Mouse (Mus musculus): ENCODE data around the gene Skap1.

The Skap1 gene

DNA sequence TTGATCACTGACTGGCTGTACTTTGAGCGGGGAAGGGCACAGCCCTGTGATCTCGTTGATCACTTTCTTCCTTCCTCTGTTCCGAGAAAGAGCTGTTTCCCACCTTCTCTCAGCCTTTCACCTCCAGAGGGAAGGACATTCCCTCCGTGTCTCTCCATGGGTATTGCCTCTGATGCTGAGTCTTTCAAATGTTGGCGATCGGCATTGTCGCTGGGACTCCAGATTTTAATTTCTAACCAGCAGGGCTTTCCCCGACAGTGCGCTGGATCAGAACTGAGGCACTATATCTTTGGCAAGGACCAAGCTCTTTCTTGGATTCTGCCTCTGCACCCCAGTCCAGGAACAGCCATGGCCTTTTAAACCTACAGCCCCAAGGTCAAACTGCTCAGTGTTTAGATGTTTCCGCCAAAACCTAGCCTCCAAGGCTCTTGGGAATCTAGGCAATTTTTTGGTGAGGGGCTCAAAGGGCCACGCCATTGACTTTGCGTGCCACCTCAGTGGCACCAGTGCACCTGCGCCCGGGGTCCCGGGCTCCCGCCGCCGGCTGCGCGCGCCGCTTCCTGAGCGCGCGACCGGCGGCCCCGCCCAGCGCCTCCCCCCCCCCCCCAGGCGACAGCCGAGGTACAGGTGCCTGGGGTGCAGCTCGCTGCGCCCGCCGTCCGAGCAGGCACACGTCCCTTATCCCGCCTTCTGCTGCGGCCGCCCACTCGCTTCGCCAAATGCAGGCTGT lies at the start of gene Skap1:
Gene Skap1, plus strand, starts transcription at position 608 of the 730 bp plus-strand sequence.
- no peak for DNase-seq (ENCODE audit: extremely low read depth, low read depth, low spot score)

DNA sequence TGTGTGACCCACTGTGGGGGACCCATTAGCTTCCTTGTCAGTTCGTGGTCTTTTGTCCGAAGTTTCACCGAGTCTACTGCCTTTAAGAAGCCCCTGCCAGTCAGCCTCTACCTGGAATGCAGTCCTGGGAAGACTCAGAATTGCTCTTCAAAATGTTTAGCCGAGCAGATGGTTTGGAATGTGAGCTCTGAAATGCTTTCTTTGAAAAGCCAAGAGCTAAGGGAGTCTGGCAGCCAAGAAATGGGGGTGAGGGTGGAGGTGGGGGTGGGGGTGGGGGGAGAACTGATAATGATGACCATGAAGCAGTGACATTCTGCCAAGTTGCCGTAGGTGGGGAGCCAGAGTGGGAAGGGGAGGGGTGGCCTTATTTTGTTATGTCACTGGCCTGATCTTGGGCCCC lies 43.3 kb upstream of the Skap1 start:
- no peak for DNase-seq (ENCODE audit: extremely low read depth, low read depth, low spot score)

DNA sequence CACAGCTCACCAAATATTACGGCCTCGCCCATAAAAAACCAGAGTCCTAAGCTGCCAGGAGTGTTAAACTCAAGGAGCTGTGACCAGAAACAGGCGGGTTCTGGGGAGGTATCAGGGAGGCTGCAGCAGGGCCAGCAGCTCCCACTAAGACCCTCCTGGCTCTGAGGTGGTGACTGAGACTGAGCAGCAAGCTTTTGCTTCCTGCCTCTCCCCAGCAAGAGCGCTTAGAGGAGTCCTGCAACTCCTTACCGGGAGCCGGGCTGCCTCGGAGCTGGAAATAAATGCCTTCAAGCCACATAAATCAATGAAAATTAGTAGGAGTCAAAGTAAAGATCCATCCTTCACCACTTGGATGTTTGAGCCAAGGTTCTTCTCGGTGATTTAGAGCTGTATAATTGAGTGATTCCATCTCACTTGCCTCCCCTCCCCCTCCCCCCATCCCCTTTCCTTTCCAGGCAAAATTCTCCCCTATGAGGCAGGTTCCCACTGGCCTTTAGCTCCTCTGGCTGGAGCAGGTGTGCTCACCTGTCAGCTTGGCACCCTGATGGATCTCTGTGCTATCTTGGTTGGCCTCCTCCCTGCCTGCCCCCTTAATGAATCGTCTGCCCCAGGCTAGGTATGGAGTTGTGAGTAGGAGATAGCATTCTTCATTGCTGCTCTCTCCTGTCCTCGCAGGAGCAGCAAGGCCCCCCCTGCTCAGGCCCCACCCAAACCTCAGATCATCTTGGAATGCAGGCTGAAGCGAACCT lies 42.7 kb upstream of the Skap1 start:
- no peak for DNase-seq (ENCODE audit: extremely low read depth, low read depth, low spot score)

DNA sequence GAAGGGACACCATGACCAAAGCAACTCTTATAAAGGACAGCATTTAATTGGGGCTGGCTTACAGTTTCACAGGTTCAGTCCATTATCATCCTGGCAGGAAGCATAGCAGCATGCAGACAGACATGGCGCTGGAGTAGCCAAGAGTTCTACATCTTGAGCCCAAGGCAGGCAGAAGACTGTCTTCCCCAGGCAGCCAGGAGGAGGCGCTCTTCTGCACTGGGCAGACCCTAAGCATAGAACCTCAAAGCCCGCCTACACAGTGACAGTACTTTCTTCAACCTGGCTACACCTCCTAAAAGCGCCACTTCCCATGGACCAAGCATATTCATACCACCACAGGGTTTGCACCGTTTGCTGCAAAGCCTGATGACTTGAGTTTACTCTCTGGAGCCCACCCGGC lies 39.2 kb upstream of the Skap1 start:
- no peak for DNase-seq (ENCODE audit: extremely low read depth, low read depth, low spot score)

DNA sequence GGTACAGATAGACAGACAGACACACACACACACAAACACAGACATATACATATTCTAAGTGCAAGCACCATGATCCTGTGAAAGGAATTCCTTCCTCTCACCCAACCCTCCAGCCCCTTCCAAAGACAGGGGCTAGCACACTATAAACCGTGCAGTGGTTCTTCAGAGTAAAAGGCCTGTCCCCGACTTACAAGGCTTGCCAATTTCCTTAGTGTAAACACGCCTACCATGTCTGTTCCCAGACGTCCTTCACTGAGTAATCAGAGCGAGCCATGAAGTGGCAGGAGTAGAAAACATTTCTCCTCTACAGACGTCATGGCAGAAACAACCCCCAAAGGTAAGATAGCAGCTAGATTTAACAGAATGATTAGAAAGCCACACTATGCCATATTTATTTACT lies 38.2 kb upstream of the Skap1 start:
- no peak for DNase-seq (ENCODE audit: extremely low read depth, low read depth, low spot score)

DNA sequence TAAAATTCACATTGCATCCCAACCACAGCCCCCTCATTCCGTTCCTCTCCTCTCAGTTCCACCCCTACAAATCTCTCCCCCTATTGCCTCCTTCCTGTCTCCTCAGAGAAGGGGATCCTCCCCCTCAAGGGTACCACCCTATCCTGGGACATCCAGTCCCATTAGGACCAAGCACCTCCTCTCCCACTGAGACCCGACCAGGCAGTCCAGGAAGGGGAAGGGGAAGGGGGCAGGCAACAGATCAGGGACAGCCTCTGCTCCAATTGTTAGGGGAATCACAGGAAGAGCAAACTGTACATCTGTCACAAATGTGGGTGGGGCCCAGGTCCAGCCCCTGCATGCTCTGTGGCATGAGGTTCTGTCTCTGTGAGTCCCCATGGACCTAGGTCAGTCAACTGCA lies 37.6 kb upstream of the Skap1 start:
- DNase-seq (ENCODE audit: extremely low read depth, low read depth, low spot score), result no peak

DNA sequence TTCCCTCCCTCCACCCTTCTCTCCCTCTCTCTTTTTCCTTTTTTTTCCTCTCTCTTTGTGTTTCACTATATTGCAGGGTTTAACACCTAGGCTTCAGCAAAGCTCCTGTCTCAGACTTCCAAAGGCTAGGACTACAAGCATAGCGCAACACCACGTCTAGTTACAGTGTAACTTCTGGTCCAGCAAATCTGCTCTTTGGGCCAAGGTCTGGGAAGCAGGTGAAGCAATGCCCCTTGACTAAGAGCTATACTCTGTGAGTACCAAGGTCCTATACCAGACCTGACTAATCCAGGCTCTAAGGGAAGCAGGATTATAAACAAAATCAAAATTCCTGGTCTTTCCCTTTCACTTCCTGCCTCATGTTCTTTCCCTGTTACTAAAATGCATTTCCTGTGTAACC lies 35.3 kb upstream of the Skap1 start:
- no peak for DNase-seq (ENCODE audit: extremely low read depth, low read depth, low spot score)

DNA sequence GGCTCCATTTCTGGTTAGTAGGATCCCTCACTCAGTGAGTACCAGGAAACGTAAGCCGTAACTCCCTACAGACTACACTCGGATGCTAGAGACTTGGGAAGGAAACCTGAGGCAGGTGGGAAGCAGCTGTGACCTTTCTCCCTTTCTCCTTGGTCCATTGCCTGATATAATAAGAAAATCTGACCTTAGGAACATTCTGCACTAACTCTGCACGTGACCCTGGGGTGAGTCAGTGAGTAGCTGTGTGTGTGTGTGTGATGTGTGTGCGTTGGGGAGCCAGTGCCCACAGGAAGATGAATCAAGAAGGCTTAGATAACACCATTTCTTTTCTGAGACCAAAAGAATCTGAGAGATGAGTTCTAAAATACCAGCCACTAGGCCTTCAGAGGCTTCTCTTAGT lies 34.5 kb upstream of the Skap1 start:
- no peak for DNase-seq (ENCODE audit: extremely low read depth, low read depth, low spot score)

DNA sequence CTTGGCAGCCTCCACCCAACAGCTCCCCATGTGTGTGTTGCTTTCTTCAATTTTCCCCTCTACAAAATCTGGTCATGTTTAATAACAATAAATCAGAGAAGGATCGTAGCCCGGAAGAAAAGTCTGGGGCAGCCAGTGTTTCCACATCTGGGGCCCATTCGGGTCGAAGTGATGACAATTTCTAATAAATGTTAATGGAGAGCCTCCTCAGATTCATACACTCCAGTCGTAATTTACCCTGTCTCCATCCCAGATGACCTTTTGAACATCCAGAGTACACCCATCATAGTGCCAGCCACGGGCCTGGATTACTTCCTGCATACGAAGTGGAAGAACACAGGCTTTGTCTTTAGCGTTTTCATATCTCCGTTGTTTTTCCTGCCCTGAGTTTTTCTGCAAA lies 32.5 kb upstream of the Skap1 start:
- DNase-seq (ENCODE audit: extremely low read depth, low read depth, low spot score), result no peak

DNA sequence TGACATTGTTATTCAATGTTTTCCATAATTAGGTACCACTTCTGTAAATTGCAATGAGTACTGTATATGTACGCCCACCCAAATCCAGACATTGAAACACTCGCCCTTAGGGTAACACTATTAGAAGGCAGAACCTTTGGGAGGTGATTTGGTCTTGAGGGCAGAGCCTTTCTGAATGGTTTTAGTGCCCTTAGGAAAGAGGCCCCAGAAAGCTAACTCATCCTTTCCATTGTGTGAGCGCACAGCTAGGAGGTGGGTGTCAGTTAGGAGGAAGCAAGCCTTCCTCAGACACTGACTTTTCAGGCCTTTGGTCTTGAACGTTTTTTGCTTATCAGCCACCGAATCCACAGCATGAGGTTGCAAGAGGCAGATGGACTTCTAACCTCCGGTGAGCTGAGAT lies 29.5 kb upstream of the Skap1 start:
- no peak for DNase-seq (ENCODE audit: extremely low read depth, low read depth, low spot score)

DNA sequence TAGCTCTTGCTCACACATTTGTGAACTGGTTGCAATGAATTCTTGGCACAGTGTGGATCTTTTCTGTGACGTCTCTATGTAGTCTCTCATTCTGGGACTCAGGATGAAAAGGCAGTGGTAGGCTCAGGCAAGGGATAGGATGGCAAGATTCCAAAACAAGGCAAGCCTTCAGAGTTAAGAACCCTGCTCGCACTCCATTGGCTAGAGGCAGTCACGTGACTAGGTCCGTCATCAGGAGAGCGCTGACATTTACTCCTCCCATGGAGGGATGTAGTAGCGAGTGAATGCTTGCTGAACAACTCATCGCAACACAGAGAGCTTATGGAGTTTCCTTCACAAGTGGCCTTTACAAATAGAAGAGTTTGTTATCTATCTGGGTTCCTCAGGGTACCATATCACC lies 27.9 kb upstream of the Skap1 start:
- no peak for DNase-seq (ENCODE audit: extremely low read depth, low read depth, low spot score)

DNA sequence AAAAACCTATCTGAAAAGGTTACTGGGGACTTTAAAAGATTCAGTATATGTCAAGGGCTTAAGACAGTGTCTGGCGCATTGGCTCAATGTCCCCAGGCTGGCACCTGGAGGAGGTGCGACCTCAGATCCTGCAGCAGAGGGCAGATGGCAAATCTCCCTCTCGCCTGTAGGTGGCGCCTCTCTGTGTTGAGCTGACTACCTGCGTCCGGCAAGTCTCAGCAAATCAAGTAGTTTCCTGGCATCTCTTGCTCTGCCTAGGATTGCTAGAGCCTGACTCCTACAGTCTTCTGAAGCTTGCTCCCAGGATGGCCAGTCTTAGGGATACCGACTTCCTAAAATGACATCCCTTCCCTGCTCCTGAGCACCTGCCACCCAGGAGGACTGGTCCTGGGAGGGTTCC lies 25.6 kb upstream of the Skap1 start:
- no peak for DNase-seq (ENCODE audit: extremely low read depth, low read depth, low spot score)

DNA sequence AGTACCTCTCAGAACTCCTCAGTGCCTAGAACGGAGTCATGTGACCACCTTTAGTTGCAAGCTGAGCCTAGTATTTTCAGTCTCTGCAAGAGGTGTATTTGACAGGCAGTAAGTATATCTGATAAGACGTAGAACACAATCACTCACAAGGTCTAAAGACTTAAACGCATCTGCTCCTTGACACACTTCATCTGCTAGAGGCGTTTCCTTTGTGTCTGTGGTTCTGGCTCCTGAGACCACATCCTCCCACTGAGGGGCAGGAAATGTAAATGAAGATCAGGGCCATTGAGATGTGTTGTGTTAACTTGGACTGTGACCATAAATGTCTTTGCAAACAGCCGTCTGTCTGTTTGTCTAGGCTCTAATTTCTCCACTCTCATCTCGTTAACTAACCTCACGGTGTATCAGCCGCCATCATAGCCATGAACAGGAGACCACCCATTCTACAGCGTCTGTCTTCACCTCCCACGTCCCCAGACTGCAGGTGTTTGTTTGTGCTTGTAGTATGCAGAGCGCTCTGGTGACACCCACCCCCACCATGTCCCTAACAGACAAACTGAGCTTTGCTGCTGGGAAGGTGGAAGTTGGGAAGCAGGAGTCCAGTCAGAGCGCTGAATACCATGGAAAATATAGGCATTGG lies 22.7 kb upstream of the Skap1 start:
- no peak for DNase-seq (ENCODE audit: extremely low read depth, low read depth, low spot score)

DNA sequence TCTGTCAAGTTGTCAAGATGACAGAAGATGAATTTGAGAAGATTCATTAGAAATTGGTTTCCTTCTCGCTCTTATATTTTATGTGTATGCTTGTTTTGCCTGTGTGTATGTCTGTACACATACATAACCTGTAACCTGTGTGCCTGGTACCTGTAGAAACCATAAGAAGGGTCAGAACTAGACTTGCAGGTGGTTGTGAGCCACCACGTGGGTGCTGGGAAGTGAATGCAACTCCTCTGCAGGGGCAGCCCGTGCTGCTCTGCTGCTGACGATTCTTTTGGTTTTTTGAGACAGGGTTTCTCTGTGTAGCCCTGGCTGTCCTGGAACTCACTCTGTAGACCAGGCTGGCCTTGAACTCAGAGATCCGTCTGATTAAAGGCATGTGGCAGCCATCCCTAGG lies 21.9 kb upstream of the Skap1 start:
- no peak for DNase-seq (ENCODE audit: extremely low read depth, low read depth, low spot score)

DNA sequence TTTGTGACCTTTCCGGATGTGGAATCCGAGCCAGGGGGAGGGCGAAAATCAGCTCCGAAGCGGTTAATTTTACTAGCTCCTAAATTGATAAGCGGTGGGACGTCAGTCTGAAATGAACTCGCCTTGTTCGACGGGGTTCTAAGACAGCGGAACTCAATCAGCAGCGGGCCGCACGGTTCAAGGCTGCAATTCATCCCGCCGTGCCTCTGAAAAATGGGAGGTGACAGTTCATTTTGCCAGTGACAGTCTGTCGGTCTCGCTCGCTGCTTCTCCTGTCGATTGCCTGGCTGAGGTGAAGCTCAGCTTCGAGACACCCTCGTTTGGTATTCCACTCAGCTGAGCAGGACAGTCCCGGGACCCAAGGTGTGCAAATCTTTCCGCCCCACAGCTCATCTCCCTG lies 16.5 kb upstream of the Skap1 start:
- DNase-seq (ENCODE audit: extremely low read depth, low read depth, low spot score), result no peak

DNA sequence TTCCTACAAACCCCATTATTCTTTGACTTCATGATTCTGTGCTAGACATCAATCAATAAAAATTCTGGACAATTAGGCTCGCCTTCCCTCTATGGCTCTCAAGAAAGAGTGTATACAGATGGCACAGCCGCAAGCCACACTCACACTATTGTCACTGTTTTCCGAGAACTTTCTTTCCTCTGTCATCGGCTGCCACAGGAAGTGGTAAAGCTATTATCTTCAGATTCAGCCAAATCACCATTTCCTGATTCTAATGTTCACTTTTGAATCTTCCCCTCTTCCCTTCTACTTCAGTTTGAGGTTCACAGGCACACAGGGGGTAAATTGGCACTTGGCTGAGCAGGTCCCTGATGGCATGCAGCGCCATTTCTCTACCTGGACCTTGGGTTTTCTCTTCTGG lies 9.3 kb upstream of the Skap1 start:
- DNase-seq (ENCODE audit: extremely low read depth, low read depth, low spot score), result no peak

DNA sequence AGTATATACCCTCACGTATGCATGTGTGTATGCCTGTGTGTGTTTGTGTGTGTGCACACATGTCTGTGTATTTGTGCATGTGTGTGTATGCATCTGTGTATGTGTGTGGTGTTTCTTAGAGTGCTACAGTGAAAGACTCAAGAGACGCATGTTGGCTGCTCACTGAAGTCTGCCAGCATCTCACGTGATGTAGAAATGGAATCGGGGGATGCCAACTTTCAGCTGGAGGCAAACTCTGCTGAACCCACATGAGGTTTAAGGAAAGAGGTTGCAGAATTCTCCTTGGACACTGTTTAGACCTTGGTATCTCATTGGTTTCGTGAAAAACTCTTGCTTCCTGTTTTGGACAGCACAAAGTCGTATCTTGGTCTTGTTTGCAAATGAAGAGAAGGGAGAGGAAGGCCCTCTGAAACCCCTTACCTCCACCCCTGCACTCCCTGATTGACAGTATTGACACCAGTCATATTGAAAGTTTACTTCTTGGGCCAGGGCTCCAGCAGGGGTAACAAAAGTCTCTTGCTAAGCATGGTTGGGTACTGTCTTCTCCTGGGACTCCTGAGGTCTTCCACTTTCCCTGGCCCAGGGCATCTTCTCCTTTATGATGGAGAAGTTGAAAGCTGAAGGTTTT lies 8.6 kb upstream of the Skap1 start:
- DNase-seq (ENCODE audit: extremely low read depth, low read depth, low spot score), result no peak

DNA sequence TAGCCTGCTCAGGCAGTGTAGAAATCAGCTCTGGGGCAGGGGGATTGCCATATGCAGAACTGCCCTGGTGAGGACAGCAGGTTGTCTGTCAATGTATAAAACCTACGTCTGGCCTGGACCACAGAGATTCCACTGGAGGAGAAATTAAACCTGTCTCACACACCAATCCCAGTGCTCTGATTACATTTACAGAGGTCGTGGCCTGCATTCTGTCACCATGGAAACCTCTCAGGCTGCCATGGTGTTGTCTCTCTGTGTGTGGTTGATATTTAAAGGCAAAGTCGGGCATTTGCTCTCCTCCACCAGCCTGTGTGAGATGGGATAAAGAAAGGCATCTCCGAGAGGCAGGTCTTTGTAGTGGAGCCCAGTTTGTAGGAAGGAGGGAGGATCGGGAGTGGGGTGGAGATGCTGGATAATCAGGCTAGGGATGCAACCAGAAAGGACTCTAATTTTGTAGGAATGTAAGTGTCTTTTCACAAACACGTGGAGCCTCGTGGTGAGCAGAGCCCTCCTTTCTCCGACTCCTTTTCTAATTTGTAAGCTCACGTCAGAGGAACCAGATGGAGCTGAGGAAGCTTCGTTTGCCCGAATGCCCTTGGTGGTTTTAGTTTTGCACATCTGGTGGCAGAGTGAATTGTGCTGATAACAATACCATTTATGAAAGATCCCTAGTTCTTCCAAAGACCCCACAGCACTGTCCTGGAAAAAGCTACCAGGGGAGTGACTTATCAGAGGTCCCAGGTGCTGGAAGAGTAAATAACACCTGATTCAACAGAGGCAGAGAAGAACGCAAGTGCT lies 7.7 kb upstream of the Skap1 start:
- DNase-seq (ENCODE audit: extremely low read depth, low read depth, low spot score), result no peak

DNA sequence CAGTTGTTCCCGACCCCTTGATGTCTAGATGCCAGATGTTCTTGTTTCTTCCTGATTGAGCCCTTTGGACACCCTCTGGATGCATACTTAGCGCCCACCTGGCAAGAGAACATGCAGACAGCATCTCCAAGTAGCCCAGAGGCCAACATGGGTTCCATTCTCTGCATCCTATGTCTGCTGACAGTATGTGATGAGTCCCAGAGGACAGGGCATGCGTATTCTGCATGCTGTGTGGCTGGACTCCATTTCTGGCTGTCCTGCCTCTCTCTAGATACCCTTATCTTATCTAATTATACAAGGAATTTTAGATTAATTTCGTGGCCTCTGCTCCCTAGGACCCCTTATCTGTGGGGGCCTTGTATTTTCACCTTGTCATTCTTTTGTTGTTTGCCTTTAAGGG lies 2.6 kb upstream of the Skap1 start:
- DNase-seq (ENCODE audit: extremely low read depth, low read depth, low spot score), result no peak

DNA sequence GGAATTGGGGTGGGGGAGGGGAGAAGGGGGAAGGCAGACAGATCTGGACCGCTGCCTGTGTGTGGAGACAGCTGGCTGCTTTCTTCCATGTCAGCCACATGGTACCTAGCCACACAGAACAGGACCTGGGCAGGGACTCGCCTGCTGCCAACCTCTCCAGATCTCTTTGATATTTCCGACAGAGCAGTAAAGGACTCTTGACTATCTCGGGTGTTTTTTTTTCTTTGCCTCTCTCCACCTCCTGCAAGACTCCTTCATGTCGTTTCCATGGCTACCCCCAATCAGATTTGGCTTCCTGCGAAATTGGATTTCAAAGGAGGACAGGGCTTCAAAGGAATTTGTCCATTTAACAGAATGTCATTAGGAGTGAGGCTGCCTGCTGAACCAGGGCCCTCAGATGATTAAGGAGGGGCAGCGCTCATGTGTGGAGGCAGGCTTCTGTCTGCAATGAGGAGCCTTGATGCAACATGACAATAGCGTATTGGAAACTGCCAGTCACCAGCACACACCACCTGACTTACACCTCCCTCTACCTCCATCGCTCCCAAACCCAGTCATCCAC lies 2.1 kb upstream of the Skap1 start:
- no peak for DNase-seq (ENCODE audit: extremely low read depth, low read depth, low spot score)

DNA sequence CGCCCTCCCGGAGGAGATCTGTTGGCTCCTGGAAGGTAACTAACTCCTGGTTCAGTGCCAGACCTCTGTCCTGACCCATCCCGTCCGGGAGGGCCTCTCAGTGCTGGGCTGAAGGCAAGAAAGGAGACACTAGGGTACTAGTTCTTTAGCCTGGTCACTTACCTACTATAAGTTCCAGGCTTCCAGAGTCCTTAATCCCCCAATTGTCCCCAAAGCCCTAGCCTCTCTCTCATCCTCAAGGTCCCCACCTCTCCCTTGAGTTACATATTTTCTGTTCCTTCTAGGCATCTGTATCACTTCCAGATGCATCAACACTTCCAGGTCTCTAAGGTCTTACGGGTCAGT lies 295 bp downstream of the Skap1 start:
- DNase-seq (ENCODE audit: extremely low read depth, low read depth, low spot score), result no peak

Measured in fat pad, adult 2 months (tissue).